Mouse (Mus musculus) neural tube, embryonic 14.5 days (tissue): ENCODE results near the gene Gm49395. TPM values are rescaled to one million over a fixed set of nuclear protein-coding genes. Genes with fewer than 3 reads are reported as not detected.
A peak's percentile ranks its signal among the peaks of the same experiment; 100 is the strongest.

Experiments
- ATAC-seq: fragments of 200-750 bp; cut with Nextera tagmentation; 2 replicates; pipeline ENCODE4 v1.8.0; 2017; ENCODE audit warnings: low read depth, mild to moderate bottlenecking, moderate TSS enrichment, moderate library complexity
- H3K27ac ChIP-seq: fragments of 300-500 bp; sonication (generic); 2 replicates; pipeline ENCODE4 v1.5.1; 2014; ENCODE audit warnings: low read depth, mild to moderate bottlenecking, control low read depth, low read length, moderate library complexity, mixed read lengths
- H3K27me3 ChIP-seq: fragments of 300-500 bp; sonication (generic); 2 replicates; pipeline ENCODE4 v1.6.1; 2014; ENCODE audit warnings: low read length; ENCODE audit not compliant: control insufficient read depth, insufficient read depth
- H3K36me3 ChIP-seq: fragments of 300-500 bp; sonication (generic); 2 replicates; pipeline ENCODE4 v1.6.1; 2014; ENCODE audit warnings: low read length, mixed read lengths; ENCODE audit not compliant: control insufficient read depth, insufficient read depth
- H3K4me1 ChIP-seq: fragments of 300-500 bp; sonication (generic); 2 replicates; pipeline ENCODE4 v1.6.1; 2014; ENCODE audit warnings: low read length; ENCODE audit not compliant: control insufficient read depth, insufficient read depth
- H3K4me2 ChIP-seq: fragments of 300-500 bp; sonication (generic); 2 replicates; pipeline ENCODE4 v1.6.1; 2014; ENCODE audit warnings: mild to moderate bottlenecking, low read depth, low read length, control low read depth
- H3K4me3 ChIP-seq: fragments of 300-500 bp; sonication (generic); 2 replicates; pipeline ENCODE4 v1.5.1; 2014; ENCODE audit warnings: low read depth, low read length, control low read depth, mixed read lengths
- H3K9ac ChIP-seq: fragments of 300-500 bp; sonication (generic); replicated peaks from 2 replicates; pipeline ENCODE4 v1.6.1; 2014; ENCODE audit warnings: low read depth, mild to moderate bottlenecking, control low read depth, low read length, mixed read lengths
- H3K9me3 ChIP-seq: fragments of 300-500 bp; sonication (generic); 2 replicates; pipeline ENCODE4 v1.6.1; 2016; ENCODE audit warnings: low read length; ENCODE audit not compliant: control insufficient read depth
- WGBS: fragments of 180-500 bp; shearing (Covaris S2); extraction: QIAGEN DNeasy Blood & Tissue Kit; methylation state at CpG from one replicate; pipeline ENCODE4 v1.1.7; 2014; 5-methylcytosine and 5-hydroxymethylcytosine counted together
- polyA plus RNA-seq: library from polyadenylated mRNA; unstranded; fragments of >200 nt; fragmentation: Nextera tagmentation; extraction: Ambion mirVana; gene quantifications from 2 replicates; pipeline ENCODE4 v1.2.1, GENCODE M21; 2014

The Gm49395 gene
- polyA plus RNA-seq, 1 experiment from 2014 or later, result 1.8 TPM

DNA sequence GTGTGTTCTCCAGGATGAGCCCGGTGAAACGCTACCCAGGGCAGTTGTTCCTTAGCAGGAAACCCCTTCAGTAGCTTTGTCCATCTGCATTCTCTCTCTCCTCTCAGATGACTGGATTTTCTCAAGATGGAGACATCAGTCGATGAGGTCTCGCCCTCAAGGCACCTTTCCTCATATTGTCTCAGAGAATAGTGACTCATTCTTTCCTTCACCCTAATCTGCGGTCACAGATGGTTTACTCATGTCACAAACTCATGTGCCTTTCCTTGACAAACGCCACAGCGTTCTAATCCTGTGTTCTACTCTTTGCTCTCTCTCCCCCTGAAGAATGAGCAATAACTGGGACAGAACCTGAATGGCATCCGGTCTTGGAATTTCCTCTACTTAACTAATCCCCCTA, 5.7 kb upstream of the Gm49395 start:
- Histone ChIP-seq H3K9me3 (no peaks in the 10 kb centered on the region), H3K9ac (no peak overlapping the region), H3K36me3 (no peaks in the 10 kb centered on the region), H3K27me3 (no peaks in the 10 kb centered on the region), H3K27ac (no peak overlapping the region), H3K4me1 (no peaks in the 10 kb centered on the region), H3K4me3 (no peak overlapping the region), H3K4me2 (no peak overlapping the region)
- 92% methylated on average over 8 of the region's 8 CpGs for WGBS
- no peak for ATAC-seq

DNA sequence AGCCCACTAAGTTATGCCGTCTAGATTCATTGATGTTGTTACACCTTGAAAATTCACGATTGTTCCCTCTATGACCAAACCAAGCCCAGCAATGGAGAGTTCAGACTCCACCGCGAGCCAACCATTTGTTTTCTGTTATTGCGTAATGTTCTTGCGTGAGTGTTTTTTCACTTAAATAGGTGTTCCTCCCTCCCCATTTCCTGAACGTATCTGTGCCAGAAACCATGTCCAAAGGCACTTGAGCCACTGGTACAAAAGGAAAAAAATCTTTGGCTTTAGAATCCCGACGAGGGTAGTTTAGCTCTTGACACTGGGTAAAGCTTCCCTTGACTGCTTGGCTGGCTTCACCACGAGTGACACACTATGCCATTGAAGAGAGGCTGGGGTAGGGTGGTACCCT, 4.5 kb upstream of the Gm49395 start:
- no peak overlapping the region for H3K9ac ChIP-seq
- no peak overlapping the region for H3K4me2 ChIP-seq
- H3K27me3 ChIP-seq, result peaks cover 5% of the 10 kb centered on the region
- no peak overlapping the region for H3K27ac ChIP-seq
- 93% methylated on average over 10 of the region's 10 CpGs for WGBS
- no peak overlapping the region for H3K4me3 ChIP-seq
- H3K4me1 ChIP-seq, result 0 out of 2 replicates have a peak, but pooled peaks cover 2% of the 10 kb centered on the region
- no peaks in the 10 kb centered on the region for H3K36me3 ChIP-seq
- H3K9me3 ChIP-seq, result no peaks in the 10 kb centered on the region
- ATAC-seq, result no peak

- Histone ChIP-seq H3K36me3 (no peaks in the 10 kb centered on the region), H3K4me3 (no peak overlapping the region), H3K9me3 (no peaks in the 10 kb centered on the region), H3K9ac (no peak overlapping the region), H3K4me2 (no peak overlapping the region), H3K4me1 (0 out of 2 replicates have a peak, but pooled peaks cover 2% of the 10 kb centered on the region), H3K27me3 (peaks cover 16% of the 10 kb centered on the region), H3K27ac (no peak overlapping the region)
- ATAC-seq, result no peak
- WGBS, result 100% methylated on average over 2 of the region's 2 CpGs
These were observed 1.0 kb upstream of the Gm49395 start for GRCm38 (mm10) chr13:115102754-115103153.

- H3K27ac ChIP-seq, result no peak overlapping the region
- peaks cover 16% of the 10 kb centered on the region for H3K27me3 ChIP-seq
- H3K9ac ChIP-seq, result no peak overlapping the region
- ATAC-seq, result no peak
- no peaks in the 10 kb centered on the region for H3K36me3 ChIP-seq
- H3K4me3 ChIP-seq, result peak overlapping the region; percentile 41
- WGBS, result 20% methylated on average over 11 of the region's 11 CpGs
- peak overlapping the region; percentile 96; the same call in 1 of the 2 replicates for H3K4me2 ChIP-seq
- H3K4me1 ChIP-seq, result 0 out of 2 replicates have a peak, but pooled peaks cover 2% of the 10 kb centered on the region
- H3K9me3 ChIP-seq, result no peaks in the 10 kb centered on the region
These were observed 1.1 kb downstream of the Gm49395 start for GRCm38 (mm10) chr13:115100381-115101177.

- no peak for ATAC-seq
- WGBS, result 81% methylated on average over 9 of the region's 9 CpGs
- H3K27me3 ChIP-seq, result peaks cover 16% of the 10 kb centered on the region
- H3K4me3 ChIP-seq, result no peak overlapping the region
- H3K36me3 ChIP-seq, result no peaks in the 10 kb centered on the region
- H3K9me3 ChIP-seq, result no peaks in the 10 kb centered on the region
- H3K27ac ChIP-seq, result no peak overlapping the region
- H3K4me2 ChIP-seq, result peak overlapping the region; percentile 11; the same call in 1 of the 2 replicates
- H3K4me1 ChIP-seq, result 0 out of 2 replicates have a peak, but pooled peaks cover 2% of the 10 kb centered on the region
- no peak overlapping the region for H3K9ac ChIP-seq
These were observed 2.3 kb downstream of the Gm49395 start for GRCm38 (mm10) chr13:115099381-115099780.

DNA sequence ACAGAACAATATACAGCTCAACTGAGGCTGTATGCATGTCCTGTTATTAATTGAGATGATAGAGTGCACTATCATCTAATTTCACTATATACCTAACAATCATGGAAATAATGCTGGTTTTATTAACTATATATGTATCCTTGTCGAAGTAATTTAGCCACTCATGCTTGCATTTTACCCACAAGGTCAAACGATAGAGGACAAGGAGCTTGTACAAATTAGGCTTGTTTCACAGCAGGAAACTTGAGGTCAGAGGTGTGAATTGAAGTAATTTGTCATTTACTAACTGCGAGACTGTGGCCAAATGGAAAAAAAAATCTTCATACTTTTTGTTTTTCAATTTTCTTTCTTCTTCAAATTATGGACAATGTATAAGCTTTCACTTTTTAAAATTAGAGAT, 3.5 kb downstream of the Gm49395 start:
- Histone ChIP-seq H3K9ac (no peak overlapping the region), H3K9me3 (no peaks in the 10 kb centered on the region), H3K4me1 (0 out of 2 replicates have a peak, but pooled peaks cover 2% of the 10 kb centered on the region), H3K4me2 (no peak overlapping the region), H3K36me3 (no peaks in the 10 kb centered on the region), H3K27ac (no peak overlapping the region), H3K27me3 (peaks cover 16% of the 10 kb centered on the region), H3K4me3 (no peak overlapping the region)
- ATAC-seq, result no peak
- WGBS, result 80% methylated on average over 3 of the region's 3 CpGs

- no peak overlapping the region for H3K9ac ChIP-seq
- peaks cover 16% of the 10 kb centered on the region for H3K27me3 ChIP-seq
- H3K4me2 ChIP-seq, result no peak overlapping the region
- H3K9me3 ChIP-seq, result no peaks in the 10 kb centered on the region
- WGBS, result 60% methylated on average over 5 of the region's 5 CpGs
- H3K36me3 ChIP-seq, result no peaks in the 10 kb centered on the region
- H3K4me3 ChIP-seq, result no peak overlapping the region
- no peak for ATAC-seq
- 0 out of 2 replicates have a peak, but pooled peaks cover 2% of the 10 kb centered on the region for H3K4me1 ChIP-seq
- no peak overlapping the region for H3K27ac ChIP-seq
These were observed 4.8 kb downstream of the Gm49395 start for GRCm38 (mm10) chr13:115096965-115097364.

GRCm38 (mm10) chr13:115096216-115096615, 5.5 kb downstream of the Gm49395 start:
- Histone ChIP-seq H3K9me3 (no peaks in the 10 kb centered on the region), H3K4me2 (no peak overlapping the region), H3K27me3 (peaks cover 11% of the 10 kb centered on the region), H3K36me3 (no peaks in the 10 kb centered on the region), H3K27ac (no peak overlapping the region), H3K4me3 (no peak overlapping the region), H3K9ac (no peak overlapping the region), H3K4me1 (0 out of 2 replicates have a peak, but pooled peaks cover under 1% of the 10 kb centered on the region)
- WGBS, result 49% methylated on average over 2 of the region's 2 CpGs
- ATAC-seq, result no peak

GRCm38 (mm10) chr13:115095392-115095791, 6.3 kb downstream of the Gm49395 start:
- no peaks in the 10 kb centered on the region; the same call in 1 of the 2 replicates for H3K4me1 ChIP-seq
- H3K27me3 ChIP-seq, result peaks cover 6% of the 10 kb centered on the region
- H3K9me3 ChIP-seq, result no peaks in the 10 kb centered on the region
- no peak overlapping the region for H3K4me3 ChIP-seq
- no peak overlapping the region for H3K27ac ChIP-seq
- WGBS, result 98% methylated on average over 2 of the region's 2 CpGs
- no peak overlapping the region for H3K9ac ChIP-seq
- no peak overlapping the region for H3K4me2 ChIP-seq
- no peak for ATAC-seq
- no peaks in the 10 kb centered on the region for H3K36me3 ChIP-seq
